Mouse (Mus musculus) MEL (cell line): ENCODE measurements around the gene Dctn1. TPM values are rescaled to one million over a fixed set of nuclear protein-coding genes. Genes with fewer than 3 reads are reported as not detected.

Experiments used
- polyA plus RNA-seq, 2 experiments: library from polyadenylated mRNA; stranded (reverse) in 1 of 2; unstranded in 1 of 2; fragments of >175 nt in 1 of 2; fragments of >200 nt in 1 of 2; gene quantifications; 2 replicates each; pipeline versions ENCODE4 v1.2.1 to v1.2.4; 2012; ENCODE audit warnings: low replicate concordance in 2 of 2, low read depth in 1 of 2; ENCODE audit not compliant: insufficient read length in 2 of 2, insufficient read depth in 1 of 2, missing spikeins in 1 of 2
- total RNA-seq: library from RNA; depleted of rRNA; stranded (reverse); fragments of 300-350 nt; gene quantifications from 2 replicates; pipeline ENCODE4 v1.2.3, GENCODE M21; 2012; rRNA removed

Gene Dctn1
- total and polyA plus RNA-seq, 3 experiments = 23.3 to 81.9 TPM; not detected in 1

Other genes starting within 250 kb of the Dctn1 start
- gene Sema4f, start 226.2 kb upstream of the Dctn1 start, total RNA-seq = 0.03 and 0.04 TPM in 2 replicates
- under 1 TPM in 1 of 2 experiments, not detected in 1; 0.01 TPM for gene Sema4f, start 226.2 kb upstream of the Dctn1 start, polyA plus RNA-seq
- gene M1ap, start 219.0 kb upstream of the Dctn1 start, total RNA-seq = 3.9 and 6.2 TPM in 2 replicates
- gene M1ap, start 219.0 kb upstream of the Dctn1 start, polyA plus RNA-seq = 1 to 10 TPM in 1 of 2 experiments, not detected in 1; 6.3 TPM
- 17.9 and 18.7 TPM in 2 replicates for gene Dok1, start 132.4 kb upstream of the Dctn1 start, total RNA-seq
- 10 to 100 TPM in 1 of 2 experiments, not detected in 1; 22.3 TPM for gene Dok1, start 132.4 kb upstream of the Dctn1 start, polyA plus RNA-seq
- 0.77 and 0.78 TPM in 2 replicates for gene Loxl3, start 131.7 kb upstream of the Dctn1 start, total RNA-seq
- 1 to 10 TPM in 1 of 2 experiments, not detected in 1; 1.0 TPM for gene Loxl3, start 131.7 kb upstream of the Dctn1 start, polyA plus RNA-seq
- gene Aup1, start 111.4 kb upstream of the Dctn1 start, total RNA-seq = 206 and 259 TPM in 2 replicates
- gene Aup1, start 111.4 kb upstream of the Dctn1 start, polyA plus RNA-seq = 100 to 1,000 TPM in 1 of 2 experiments, not detected in 1; 500 TPM
- 95.1 and 107 TPM in 2 replicates for gene Htra2, start 110.6 kb upstream of the Dctn1 start, total RNA-seq
- 100 to 1,000 TPM in 1 of 2 experiments, not detected in 1; 133 TPM for gene Htra2, start 110.6 kb upstream of the Dctn1 start, polyA plus RNA-seq
- 1.3 TPM in 2 replicates for gene Dqx1, start 108.1 kb upstream of the Dctn1 start, total RNA-seq
- gene Dqx1, start 108.1 kb upstream of the Dctn1 start, polyA plus RNA-seq = 1 to 10 TPM in 1 of 2 experiments, not detected in 1; 3.4 TPM
- gene Tlx2, start 95.6 kb upstream of the Dctn1 start, total RNA-seq = not detected in 2 replicates
- not detected for gene Tlx2, start 95.6 kb upstream of the Dctn1 start, polyA plus RNA-seq
- 18.2 and 19.2 TPM in 2 replicates for gene Pcgf1, start 88.1 kb upstream of the Dctn1 start, total RNA-seq
- 10 to 100 TPM in 1 of 2 experiments, not detected in 1; 25.2 TPM for gene Pcgf1, start 88.1 kb upstream of the Dctn1 start, polyA plus RNA-seq
- 0.23 and 0.58 TPM in 2 replicates for gene Lbx2, start 79.6 kb upstream of the Dctn1 start, total RNA-seq
- gene Lbx2, start 79.6 kb upstream of the Dctn1 start, polyA plus RNA-seq = under 1 TPM in 1 of 2 experiments, not detected in 1; 0.85 TPM
- gene Ccdc142, start 64.3 kb upstream of the Dctn1 start, total RNA-seq = 3.2 and 5.1 TPM in 2 replicates
- 1 to 10 TPM in 1 of 2 experiments, not detected in 1; 2.2 TPM for gene Ccdc142, start 64.3 kb upstream of the Dctn1 start, polyA plus RNA-seq
- gene Gm42688, start 64.3 kb upstream of the Dctn1 start, total RNA-seq = 2.2 and 2.5 TPM in 2 replicates
- gene Gm42688, start 64.3 kb upstream of the Dctn1 start, polyA plus RNA-seq = 1 to 10 TPM in 1 of 2 experiments, not detected in 1; 4.8 TPM
- 91.3 and 93.7 TPM in 2 replicates for gene Mrpl53, start 56.9 kb upstream of the Dctn1 start, total RNA-seq
- gene Mrpl53, start 56.9 kb upstream of the Dctn1 start, polyA plus RNA-seq = 10 to 100 TPM in 1 of 2 experiments, not detected in 1; 63.8 TPM
- gene Mogs, start 50.4 kb upstream of the Dctn1 start, total RNA-seq = 167 and 209 TPM in 2 replicates
- gene Mogs, start 50.4 kb upstream of the Dctn1 start, polyA plus RNA-seq = 100 to 1,000 TPM in 1 of 2 experiments, not detected in 1; 150 TPM
- gene Wbp1, start 44.4 kb upstream of the Dctn1 start, total RNA-seq = 35.0 and 42.4 TPM in 2 replicates
- 10 to 100 TPM in 1 of 2 experiments, not detected in 1; 72.8 TPM for gene Wbp1, start 44.4 kb upstream of the Dctn1 start, polyA plus RNA-seq
- 25.8 and 30.6 TPM in 2 replicates for gene Ino80b, start 40.5 kb upstream of the Dctn1 start, total RNA-seq
- gene Ino80b, start 40.5 kb upstream of the Dctn1 start, polyA plus RNA-seq = 10 to 100 TPM in 1 of 2 experiments, not detected in 1; 40.9 TPM
- 5.2 and 5.4 TPM in 2 replicates for gene Rtkn, start 30.5 kb upstream of the Dctn1 start, total RNA-seq
- gene Rtkn, start 30.5 kb upstream of the Dctn1 start, polyA plus RNA-seq = 1 to 10 TPM in 1 of 2 experiments, not detected in 1; 8.3 TPM
- 3.2 and 3.4 TPM in 2 replicates for gene Wdr54, start 9.5 kb upstream of the Dctn1 start, total RNA-seq
- gene Wdr54, start 9.5 kb upstream of the Dctn1 start, polyA plus RNA-seq = 1 to 10 TPM in 1 of 2 experiments, not detected in 1; 4.6 TPM
- gene 1700003E16Rik, start 9.5 kb upstream of the Dctn1 start, total RNA-seq = 0.15 and 0.23 TPM in 2 replicates
- gene 1700003E16Rik, start 9.5 kb upstream of the Dctn1 start, polyA plus RNA-seq = under 1 TPM in 1 of 2 experiments, not detected in 1; 0.50 TPM
- gene Slc4a5, start 53.9 kb downstream of the Dctn1 start, total RNA-seq = 0.04 and 0.07 TPM in 2 replicates
- not detected for gene Slc4a5, start 53.9 kb downstream of the Dctn1 start, polyA plus RNA-seq
- gene Mthfd2, start 160.0 kb downstream of the Dctn1 start, total RNA-seq = 80.5 and 155 TPM in 2 replicates
- gene Mthfd2, start 160.0 kb downstream of the Dctn1 start, polyA plus RNA-seq = 100 to 1,000 TPM; 219 to 558 TPM
- 71.2 and 74.7 TPM in 2 replicates for gene Mob1a, start 160.1 kb downstream of the Dctn1 start, total RNA-seq
- gene Mob1a, start 160.1 kb downstream of the Dctn1 start, polyA plus RNA-seq = 100 to 1,000 TPM in 1 of 2 experiments, 10 to 100 TPM in 1; 57.0 to 120 TPM
- 48.3 and 55.2 TPM in 2 replicates for gene Bola3, start 183.2 kb downstream of the Dctn1 start, total RNA-seq
- gene Bola3, start 183.2 kb downstream of the Dctn1 start, polyA plus RNA-seq = 100 to 1,000 TPM in 1 of 2 experiments, not detected in 1; 211 TPM